Mouse (Mus musculus) C2C12 (cell line): ENCODE measurements around the gene Sez6. TPM values are rescaled to one million over a fixed set of nuclear protein-coding genes. Genes with fewer than 3 reads are reported as not detected.

Experiments
- H3K27me3 ChIP-seq: one replicate; pipeline ENCODE4 v1.6.1; 2011; ENCODE audit not compliant: control insufficient read depth, insufficient read depth, insufficient read length
- H3K36me3 ChIP-seq: one replicate; pipeline ENCODE4 v1.6.1; 2011; ENCODE audit not compliant: control insufficient read depth, insufficient read depth
- H3K4me3 ChIP-seq: one replicate; pipeline ENCODE4 v1.5.1; 2011; ENCODE audit warnings: mild to moderate bottlenecking, control low read depth; ENCODE audit not compliant: poor library complexity, insufficient read depth, severe bottlenecking
- H3K79me2 ChIP-seq: one replicate; pipeline ENCODE4 v1.6.1; 2011; ENCODE audit not compliant: control insufficient read depth, insufficient read depth
- H3K79me3 ChIP-seq: one replicate; pipeline ENCODE4 v1.6.1; 2011; ENCODE audit warnings: low read depth, control low read depth
- H3ac ChIP-seq: one replicate; pipeline ENCODE3; 2011; ENCODE audit warnings: low read depth; ENCODE audit not compliant: control insufficient read depth, insufficient read length
- CEBPB ChIP-seq: IDR thresholded peaks from one replicate; pipeline ENCODE4 v1.6.1; 2011; ENCODE audit warnings: low read depth, mild to moderate bottlenecking, control low read depth, moderate library complexity
- CTCF ChIP-seq: IDR thresholded peaks from one replicate; pipeline ENCODE4 v1.5.1; 2011; ENCODE audit not compliant: control insufficient read depth, insufficient read depth, insufficient read length
- FOSL1 ChIP-seq: IDR thresholded peaks from one replicate; pipeline ENCODE4 v1.8.0; 2011; ENCODE audit warnings: mild to moderate bottlenecking, low read length; ENCODE audit not compliant: poor library complexity, insufficient read depth, severe bottlenecking
- MAX ChIP-seq: IDR thresholded peaks from one replicate; pipeline ENCODE4 v1.6.1; 2011; ENCODE audit warnings: mild to moderate bottlenecking, control low read depth
- MYOD1 ChIP-seq: IDR thresholded peaks from one replicate; pipeline ENCODE4 v1.6.1; 2011; ENCODE audit warnings: low read depth; ENCODE audit not compliant: control insufficient read depth, insufficient read length
- MYOG ChIP-seq: IDR thresholded peaks from one replicate; pipeline ENCODE4 v1.6.1; 2011; ENCODE audit not compliant: control insufficient read depth, insufficient read length; ENCODE audit errors: extremely low read depth
- USF1 ChIP-seq: IDR thresholded peaks from one replicate; pipeline ENCODE4 v1.6.1; 2011; ENCODE audit warnings: low read depth, mild to moderate bottlenecking, control low read depth, moderate library complexity
- polyA plus RNA-seq: library from polyadenylated mRNA; unstranded; fragments of >200 nt; fragmentation: generic; extraction: Trizol; gene quantifications from one replicate; pipeline ENCODE4 v1.2.1, GENCODE M21; 2012; ENCODE audit warnings: missing spikeins

The Sez6 gene
- polyA plus RNA-seq, 1 experiment: not detected

GRCm38 (mm10) chr11:77956428-77956827 lies 25.8 kb downstream of the Sez6 start:
- H3K79me2 ChIP-seq: no peaks in the 10 kb centered on the region
- TF ChIP-seq CEBPB (no peak), USF1 (no peak), MYOG (no peak), CTCF (no peak), FOSL1 (no peak), MAX (no peak), MYOD1 (no peak)
- no peak overlapping the region for H3ac ChIP-seq
- H3K79me3 ChIP-seq: no peaks in the 10 kb centered on the region
- no peak overlapping the region for H3K4me3 ChIP-seq
- H3K36me3 ChIP-seq: no peaks in the 10 kb centered on the region
- peaks cover 81% of the 10 kb centered on the region for H3K27me3 ChIP-seq

- no peaks in the 10 kb centered on the region for H3K36me3 ChIP-seq
Observed at GRCm38 (mm10) chr11:77958268-77958667, 27.7 kb downstream of the Sez6 start.

GRCm38 (mm10) chr11:77958932-77959331 lies 28.3 kb downstream of the Sez6 start:
- no peak for TF ChIP-seq MYOG
- no peak for TF ChIP-seq CEBPB
- TF ChIP-seq FOSL1: no peak
- TF ChIP-seq MYOD1: no peak
- TF ChIP-seq USF1: peak; percentile 62
- H3K27me3 ChIP-seq: peaks cover 66% of the 10 kb centered on the region

More at GRCm38 (mm10) chr11:77958268-77958667, 27.7 kb downstream of the Sez6 start:
- Histone ChIP-seq H3K27me3 (peaks cover 73% of the 10 kb centered on the region), H3K79me2 (no peaks in the 10 kb centered on the region), H3ac (no peak overlapping the region), H3K4me3 (no peak overlapping the region), H3K79me3 (no peaks in the 10 kb centered on the region)
- TF ChIP-seq USF1 (no peak), MAX (no peak), CEBPB (no peak), CTCF (no peak), FOSL1 (no peak), MYOG (no peak), MYOD1 (no peak)

GRCm38 (mm10) chr11:77960199-77960598 lies 29.6 kb downstream of the Sez6 start:
- Histone ChIP-seq H3K79me3 (no peaks in the 10 kb centered on the region), H3ac (no peak overlapping the region), H3K79me2 (no peaks in the 10 kb centered on the region), H3K27me3 (peaks cover 58% of the 10 kb centered on the region), H3K36me3 (no peaks in the 10 kb centered on the region), H3K4me3 (no peak overlapping the region)
- TF ChIP-seq MYOG: no peak
- no peak for TF ChIP-seq MYOD1
- no peak for TF ChIP-seq USF1
- TF ChIP-seq FOSL1: no peak
- no peak for TF ChIP-seq CEBPB
- no peak for TF ChIP-seq CTCF

More at GRCm38 (mm10) chr11:77958932-77959331, 28.3 kb downstream of the Sez6 start:
- Histone ChIP-seq H3K36me3 (no peaks in the 10 kb centered on the region), H3K79me3 (no peaks in the 10 kb centered on the region), H3K79me2 (no peaks in the 10 kb centered on the region), H3ac (no peak overlapping the region), H3K4me3 (no peak overlapping the region)

- TF ChIP-seq CEBPB (no peak), MYOG (no peak), MYOD1 (no peak), FOSL1 (no peak), USF1 (no peak), CTCF (no peak)
- H3K79me3 ChIP-seq: no peaks in the 10 kb centered on the region
- H3ac ChIP-seq: no peak overlapping the region
- no peak overlapping the region for H3K4me3 ChIP-seq
- H3K36me3 ChIP-seq: no peaks in the 10 kb centered on the region
- H3K27me3 ChIP-seq: peaks cover 56% of the 10 kb centered on the region
- H3K79me2 ChIP-seq: no peaks in the 10 kb centered on the region
Observed at GRCm38 (mm10) chr11:77960898-77961297, 30.3 kb downstream of the Sez6 start.

GRCm38 (mm10) chr11:77962946-77963345 lies 32.3 kb downstream of the Sez6 start:
- H3K27me3 ChIP-seq: peaks cover 41% of the 10 kb centered on the region

More at GRCm38 (mm10) chr11:77962946-77963345, 32.3 kb downstream of the Sez6 start:
- Histone ChIP-seq H3K4me3 (no peak overlapping the region), H3K36me3 (no peaks in the 10 kb centered on the region), H3K79me3 (no peaks in the 10 kb centered on the region), H3ac (no peak overlapping the region), H3K79me2 (no peaks in the 10 kb centered on the region)
- TF ChIP-seq FOSL1 (no peak), USF1 (no peak), CTCF (no peak), CEBPB (no peak), MAX (no peak), MYOG (no peak)
